Mouse (Mus musculus): Measurements from ENCODE around the gene Ppdpf. TPM values are rescaled to one million over a fixed set of nuclear protein-coding genes. Genes with fewer than 3 reads are reported as not detected.

Gene Ppdpf
- polyA plus RNA-seq, 1 experiment from 2014 or later = 115 TPM

DNA sequence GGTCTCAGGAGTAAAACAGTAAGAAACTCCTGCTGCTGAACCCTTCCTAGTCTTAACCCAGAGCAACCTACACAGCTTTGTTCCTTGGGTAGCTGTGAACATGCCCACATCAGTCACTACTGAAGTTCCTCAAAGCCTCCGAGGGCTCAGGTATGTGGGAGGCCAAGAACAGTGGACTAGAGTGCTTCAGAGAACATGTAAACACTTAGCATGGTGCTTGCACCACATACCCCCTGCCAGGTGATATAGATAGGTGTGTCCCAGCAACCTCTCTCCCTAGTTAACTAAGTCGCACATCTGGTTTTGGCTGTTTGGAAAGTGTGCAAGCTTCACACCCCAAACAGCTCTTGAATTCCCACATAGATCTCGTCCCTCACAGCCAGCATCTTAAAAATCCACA, 14.6 kb downstream of the Ppdpf start:
- Histone ChIP-seq H3K9ac (no peak overlapping the region), H3K4me2 (no peak overlapping the region), H3K4me1 (peaks cover 29% of the 10 kb centered on the region), H3K27me3 (replicated peaks) (peaks cover 44% of the 10 kb centered on the region), H3K4me3 (no peak overlapping the region), H3K36me3 (no peaks in the 10 kb centered on the region), H3K27ac (no peak overlapping the region), H3K9me3 (replicated peaks) (no peaks in the 10 kb centered on the region)
- WGBS (ENCODE audit: insufficient replicate concordance) = 48% methylated on average over 3 of the region's 3 CpGs
- ATAC-seq = no peak

DNA sequence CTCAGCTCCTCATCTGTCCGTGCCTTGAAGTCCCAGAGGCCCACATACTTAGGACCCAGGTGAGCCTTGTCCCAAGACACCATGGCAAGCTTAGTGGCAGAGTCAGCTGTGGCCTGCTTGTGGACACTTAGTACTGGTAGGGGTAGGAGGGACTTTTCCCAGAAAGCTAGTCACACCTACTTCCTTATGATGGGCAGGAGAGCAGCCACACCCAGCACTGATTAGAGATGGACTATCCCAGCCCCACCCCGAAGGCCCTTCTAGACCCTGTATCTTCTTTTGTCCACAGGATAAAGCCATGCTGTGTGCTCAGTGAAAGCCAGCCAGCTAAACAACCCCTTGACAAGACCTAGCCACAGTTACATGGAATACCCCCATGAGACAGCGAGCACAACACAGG, 15.4 kb downstream of the Ppdpf start, which contains the start of gene Ptk6:
Gene Ptk6, minus strand, starts transcription at position 368 of the 400 bp plus-strand sequence.
- 73% methylated on average over 3 of the region's 3 CpGs for WGBS (ENCODE audit: insufficient replicate concordance)
- Histone ChIP-seq H3K4me3 (no peak within 1 kb of the TSS), H3K4me1 (peaks cover 31% of the 10 kb centered on the region), H3K4me2 (no peak within 1 kb of the TSS), H3K36me3 (no peaks in the 10 kb centered on the region), H3K9ac (no peak within 1 kb of the TSS), H3K27me3 (replicated peaks) (peaks cover 52% of the 10 kb centered on the region), H3K27ac (no peak within 1 kb of the TSS), H3K9me3 (replicated peaks) (no peaks in the 10 kb centered on the region)
- no peak for ATAC-seq

DNA sequence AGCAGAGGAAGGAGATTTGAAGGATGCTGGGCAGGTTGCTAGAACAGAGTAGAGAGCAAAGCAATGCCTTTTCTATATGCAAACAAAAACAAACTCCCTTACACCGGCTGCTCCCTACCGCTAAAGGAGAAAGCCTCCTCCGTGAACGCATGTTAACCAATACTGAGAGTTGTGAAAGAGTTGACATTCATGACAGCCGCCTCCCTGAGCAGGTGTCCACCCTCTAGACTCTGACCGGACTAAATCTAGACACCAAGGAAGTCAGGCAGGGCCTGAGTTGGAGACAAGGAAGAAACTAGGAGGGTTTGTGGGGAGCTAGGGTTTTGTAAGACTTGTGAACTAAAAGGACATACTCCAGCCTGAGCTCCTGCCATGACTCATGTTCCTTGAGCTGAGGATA, 15.8 kb downstream of the Ppdpf start:
- Histone ChIP-seq H3K27ac (no peak overlapping the region), H3K9ac (no peak overlapping the region), H3K4me1 (peaks cover 31% of the 10 kb centered on the region), H3K4me2 (no peak overlapping the region), H3K9me3 (replicated peaks) (no peaks in the 10 kb centered on the region), H3K4me3 (no peak overlapping the region), H3K36me3 (no peaks in the 10 kb centered on the region), H3K27me3 (replicated peaks) (peaks cover 53% of the 10 kb centered on the region)
- 70% methylated on average over 6 of the region's 6 CpGs for WGBS (ENCODE audit: insufficient replicate concordance)
- ATAC-seq = no peak

DNA sequence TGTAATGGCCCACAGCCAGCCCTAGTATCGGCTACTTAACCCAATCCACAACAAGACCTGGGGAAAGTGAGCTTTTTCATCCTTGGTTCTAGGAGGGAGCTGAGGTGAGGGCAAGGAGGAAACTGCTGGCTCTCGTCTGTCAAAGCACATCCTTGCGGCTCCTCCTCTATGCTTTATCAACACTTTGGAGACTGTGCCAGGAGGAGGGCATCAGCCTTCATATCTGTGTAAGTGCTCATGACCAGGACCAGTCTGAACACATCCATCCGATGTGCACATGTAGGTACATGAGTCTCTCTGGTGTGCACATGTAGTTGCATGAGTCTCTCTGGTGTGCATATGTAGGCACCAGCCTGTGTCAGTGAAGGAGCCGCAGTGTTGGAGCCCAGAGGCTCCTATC, 18.6 kb downstream of the Ppdpf start:
- H3K9me3 ChIP-seq (replicated peaks) = no peaks in the 10 kb centered on the region
- peaks cover 69% of the 10 kb centered on the region for H3K27me3 ChIP-seq (replicated peaks)
- peak overlapping the region; percentile 75 for H3K27ac ChIP-seq
- ATAC-seq = peak; percentile 77
- H3K4me2 ChIP-seq = peak overlapping the region; percentile 67
- H3K9ac ChIP-seq = 0 out of 2 replicates have a peak overlapping the region, but pooled peaks have one; percentile 25
- H3K4me3 ChIP-seq = peak overlapping the region; percentile 24
- 62% methylated on average over 5 of the region's 5 CpGs for WGBS (ENCODE audit: insufficient replicate concordance)
- peaks cover 31% of the 10 kb centered on the region for H3K4me1 ChIP-seq
- no peaks in the 10 kb centered on the region for H3K36me3 ChIP-seq

DNA sequence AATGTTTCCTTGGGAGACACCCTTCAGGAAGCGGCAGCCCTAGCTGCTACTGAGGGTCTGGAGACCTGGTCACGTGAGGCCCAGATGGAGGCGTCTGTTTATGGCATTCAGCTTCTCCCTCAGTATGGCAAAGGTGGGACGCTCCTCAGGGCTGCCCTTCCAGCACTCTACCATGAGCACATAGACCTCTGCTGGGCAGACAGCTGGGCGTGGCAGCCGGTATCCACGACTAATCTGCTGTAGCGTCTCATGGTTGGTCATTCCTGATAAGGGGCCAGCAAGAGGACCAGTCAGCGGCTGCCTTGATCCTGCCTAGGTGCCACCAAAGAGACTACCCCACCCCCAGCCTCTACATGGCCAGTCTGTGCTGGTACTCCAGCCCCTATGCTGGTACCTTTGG, 19.1 kb downstream of the Ppdpf start:
- Histone ChIP-seq H3K27me3 (replicated peaks) (peaks cover 69% of the 10 kb centered on the region), H3K9ac (0 out of 2 replicates have a peak overlapping the region, but pooled peaks have one; percentile 25), H3K36me3 (no peaks in the 10 kb centered on the region), H3K4me2 (peak overlapping the region; percentile 67), H3K4me3 (peak overlapping the region; percentile 24), H3K4me1 (peaks cover 31% of the 10 kb centered on the region), H3K27ac (peak overlapping the region; percentile 75), H3K9me3 (replicated peaks) (no peaks in the 10 kb centered on the region)
- WGBS (ENCODE audit: insufficient replicate concordance) = 39% methylated on average over 9 of the region's 9 CpGs
- ATAC-seq = peak; percentile 98

DNA sequence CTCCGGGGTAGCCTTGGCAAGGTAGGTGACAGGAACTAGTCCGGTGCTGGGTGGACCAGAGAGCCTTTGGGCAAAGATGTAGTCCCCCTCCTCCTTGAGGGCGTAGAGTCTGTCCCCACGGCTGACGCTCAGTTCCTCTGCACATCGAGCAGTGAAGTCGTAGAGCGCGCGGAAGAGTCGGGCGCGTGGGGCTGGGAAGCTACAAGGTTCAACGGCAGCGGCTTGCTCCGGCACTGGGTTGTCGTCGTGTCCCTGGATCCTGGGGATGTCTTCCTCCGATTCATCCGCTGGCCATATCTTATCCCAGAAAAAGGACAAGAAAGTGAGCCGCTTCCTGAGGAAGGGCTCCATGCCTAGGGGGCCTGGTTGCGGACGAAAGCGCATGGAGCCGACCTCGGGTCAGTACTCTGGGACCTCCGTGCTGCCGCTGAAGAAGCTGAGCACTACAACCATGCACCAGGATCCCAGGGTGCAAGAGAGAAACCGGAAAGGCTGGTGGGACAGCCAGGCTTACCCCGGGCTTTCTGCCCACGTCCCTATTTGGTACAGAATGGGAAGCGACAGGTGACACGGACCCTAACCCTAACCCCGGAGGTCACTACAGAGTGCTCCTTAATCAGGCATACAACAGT, 25.5 kb downstream of the Ppdpf start:
- H3K9me3 ChIP-seq (replicated peaks) = no peaks in the 10 kb centered on the region
- peaks cover 28% of the 10 kb centered on the region for H3K4me1 ChIP-seq
- ATAC-seq = no peak
- H3K36me3 ChIP-seq = no peaks in the 10 kb centered on the region
- no peak overlapping the region for H3K27ac ChIP-seq
- peak overlapping the region; percentile 65 for H3K4me2 ChIP-seq
- peaks cover 81% of the 10 kb centered on the region for H3K27me3 ChIP-seq (replicated peaks)
- H3K9ac ChIP-seq = no peak overlapping the region
- WGBS (ENCODE audit: insufficient replicate concordance) = 5% methylated on average over 34 of the region's 34 CpGs
- H3K4me3 ChIP-seq = peak overlapping the region; percentile 40

DNA sequence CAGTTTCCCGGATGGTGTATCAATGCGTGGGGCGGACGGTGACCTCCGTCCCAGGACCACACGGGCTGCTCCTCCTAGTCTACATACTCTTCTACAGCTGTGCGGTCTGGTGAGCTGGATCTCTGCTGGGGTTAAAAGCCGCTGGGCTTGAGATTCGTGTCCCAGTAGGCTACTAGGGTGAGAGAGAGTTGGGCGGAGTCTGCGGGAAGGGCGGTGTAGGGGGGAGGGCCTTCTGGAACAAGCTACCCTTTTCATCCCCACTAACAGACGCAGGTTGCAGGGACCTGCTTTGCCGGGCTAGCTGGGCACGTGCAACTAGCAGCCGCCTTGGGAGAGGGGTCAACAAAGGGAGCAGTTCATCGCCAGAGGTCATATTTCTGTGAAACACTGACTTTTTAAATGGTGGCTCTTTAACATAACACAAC, 26.0 kb downstream of the Ppdpf start, which contains the start of gene Srms:
Gene Srms, minus strand, starts transcription at position 165 of the 425 bp plus-strand sequence.
- Histone ChIP-seq H3K4me3 (peak within 1 kb of the TSS; percentile 40), H3K4me1 (peaks cover 28% of the 10 kb centered on the region), H3K4me2 (peak within 1 kb of the TSS; percentile 65), H3K9ac (no peak within 1 kb of the TSS), H3K9me3 (replicated peaks) (no peaks in the 10 kb centered on the region), H3K27ac (no peak within 1 kb of the TSS), H3K27me3 (replicated peaks) (peaks cover 75% of the 10 kb centered on the region), H3K36me3 (no peaks in the 10 kb centered on the region)
- ATAC-seq = peak; percentile 58
- WGBS (ENCODE audit: insufficient replicate concordance) = 3% methylated on average over 17 of the region's 17 CpGs

DNA sequence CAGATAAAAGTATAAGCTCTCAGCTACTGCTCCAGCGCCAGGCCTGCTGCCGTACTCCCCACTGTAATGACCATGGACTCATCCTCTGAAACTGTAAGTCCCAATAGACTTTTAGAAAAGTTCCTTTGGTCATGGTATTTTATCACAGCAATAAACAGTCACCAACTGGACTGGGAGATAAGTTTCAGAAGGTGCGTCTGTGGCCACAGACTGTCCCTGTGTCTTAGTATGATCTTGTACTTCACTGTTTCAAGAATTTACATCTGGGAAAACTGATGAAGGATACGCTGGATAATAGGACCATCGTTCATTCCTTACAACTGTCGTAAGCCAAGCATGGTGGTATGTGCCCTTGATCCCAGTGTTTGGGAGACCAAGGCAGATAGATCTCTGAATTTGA, 29.0 kb downstream of the Ppdpf start:
- no peak overlapping the region for H3K4me2 ChIP-seq
- H3K4me3 ChIP-seq = no peak overlapping the region
- no peaks in the 10 kb centered on the region for H3K9me3 ChIP-seq (replicated peaks)
- H3K27ac ChIP-seq = no peak overlapping the region
- 68% methylated on average over 6 of the region's 6 CpGs for WGBS (ENCODE audit: insufficient replicate concordance)
- peaks cover 71% of the 10 kb centered on the region for H3K27me3 ChIP-seq (replicated peaks)
- no peak overlapping the region for H3K9ac ChIP-seq
- H3K36me3 ChIP-seq = no peaks in the 10 kb centered on the region
- H3K4me1 ChIP-seq = peaks cover 48% of the 10 kb centered on the region
- ATAC-seq = 0 out of 2 replicates have a peak, but pooled peaks have one; percentile 19

DNA sequence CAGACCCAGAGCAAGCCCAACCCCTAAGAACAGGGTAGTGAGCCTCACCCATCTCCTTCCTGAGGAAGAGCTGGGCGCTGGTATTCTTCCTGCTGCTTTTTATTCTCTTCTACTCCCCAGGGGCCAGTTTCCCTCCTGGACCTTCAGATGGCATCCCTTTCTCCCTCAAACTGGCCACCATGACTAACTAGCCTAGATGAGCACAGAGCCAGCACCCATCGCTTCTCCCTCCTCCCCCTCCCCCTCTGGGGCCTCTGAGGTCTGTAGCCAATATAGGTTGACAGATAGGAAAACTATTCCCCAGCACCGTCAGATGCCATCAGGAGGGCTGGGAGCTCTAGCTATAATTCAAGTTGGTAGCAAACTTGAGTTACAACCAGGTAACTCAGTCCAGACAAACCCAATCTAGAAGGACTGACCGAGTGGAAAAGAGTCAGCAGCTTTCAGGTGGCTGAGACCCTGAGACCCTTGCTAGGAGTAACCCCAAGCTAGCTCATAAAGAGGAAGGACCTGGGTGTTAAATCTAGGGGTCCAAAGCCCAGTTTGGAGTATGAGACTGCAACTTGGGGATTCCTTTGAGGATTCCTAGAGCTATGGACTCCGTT, 31.9 kb downstream of the Ppdpf start:
- 27% methylated on average over 5 of the region's 5 CpGs for WGBS (ENCODE audit: insufficient replicate concordance)
- H3K9ac ChIP-seq = no peak overlapping the region
- H3K4me2 ChIP-seq = peak overlapping the region; percentile 58
- peaks cover 35% of the 10 kb centered on the region for H3K4me1 ChIP-seq
- H3K27ac ChIP-seq = no peak overlapping the region
- no peak for ATAC-seq
- H3K27me3 ChIP-seq (replicated peaks) = peaks cover 53% of the 10 kb centered on the region
- no peaks in the 10 kb centered on the region for H3K36me3 ChIP-seq
- no peak overlapping the region for H3K4me3 ChIP-seq
- H3K9me3 ChIP-seq (replicated peaks) = no peaks in the 10 kb centered on the region

DNA sequence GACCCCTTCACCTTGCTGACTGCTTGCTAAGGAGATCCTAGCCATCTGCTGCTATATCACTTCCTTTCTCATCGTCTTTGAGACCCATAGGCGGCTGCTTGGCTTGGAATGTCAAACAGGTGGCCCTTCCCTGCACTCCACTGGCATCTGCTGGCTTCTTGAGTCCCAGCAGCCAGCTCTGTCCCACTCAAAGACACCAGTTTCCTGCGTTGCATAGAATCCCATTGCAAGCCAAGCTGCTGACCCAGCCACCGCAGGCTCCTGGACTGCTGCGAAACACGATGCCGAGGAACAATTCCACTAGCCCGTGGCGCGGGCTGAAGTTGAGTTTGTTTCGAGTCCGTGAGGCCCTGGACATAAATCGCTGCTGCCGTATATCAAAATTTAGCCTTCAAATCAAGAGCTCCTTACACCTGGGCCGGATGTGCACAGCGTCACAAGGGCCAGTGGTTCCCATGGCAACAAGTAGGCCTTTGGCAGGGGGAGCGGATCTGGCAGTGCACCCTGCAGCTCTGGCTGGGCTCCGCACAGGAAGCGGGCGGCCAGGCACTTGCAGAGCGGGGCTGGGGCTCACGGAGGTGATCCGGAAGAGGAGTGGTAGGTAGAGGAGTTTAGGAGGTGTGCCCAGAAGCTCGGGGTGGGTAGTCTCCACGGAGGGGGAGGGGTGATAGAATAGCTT, 32.6 kb downstream of the Ppdpf start, which contains the start of gene Fndc11:
Gene Fndc11, plus strand, starts transcription at position 476 of the 679 bp plus-strand sequence.
- H3K27ac ChIP-seq = no peak within 1 kb of the TSS
- H3K9ac ChIP-seq = no peak within 1 kb of the TSS
- H3K9me3 ChIP-seq (replicated peaks) = no peaks in the 10 kb centered on the region
- 5% methylated on average over 25 of the region's 25 CpGs for WGBS (ENCODE audit: insufficient replicate concordance)
- no peaks in the 10 kb centered on the region for H3K36me3 ChIP-seq
- ATAC-seq = peak; percentile 73
- peaks cover 46% of the 10 kb centered on the region for H3K27me3 ChIP-seq (replicated peaks)
- peak within 1 kb of the TSS; percentile 21; the same call in 1 of the 2 replicates for H3K4me3 ChIP-seq
- peaks cover 35% of the 10 kb centered on the region for H3K4me1 ChIP-seq
- peak within 1 kb of the TSS; percentile 58 for H3K4me2 ChIP-seq

DNA sequence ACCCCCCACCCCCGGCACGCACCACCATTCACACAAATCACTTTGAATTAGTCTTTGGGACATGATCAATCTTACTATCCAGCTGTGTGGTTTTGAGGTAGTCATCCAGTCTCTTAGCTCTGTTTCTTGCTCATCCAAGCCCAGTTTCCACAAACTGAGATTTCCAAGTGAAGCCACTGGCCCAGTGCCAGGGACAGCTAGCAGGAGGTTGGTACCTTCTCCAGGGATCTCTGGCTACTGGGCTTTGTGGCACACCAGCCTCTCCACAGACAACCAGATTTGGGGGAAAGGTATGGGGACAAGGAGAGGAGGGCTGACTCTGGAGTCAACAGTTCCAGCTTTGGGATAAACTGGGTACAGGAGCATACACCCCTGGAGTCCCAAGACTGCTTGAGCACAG, 33.3 kb downstream of the Ppdpf start:
- Histone ChIP-seq H3K4me2 (peak overlapping the region; percentile 58), H3K27ac (no peak overlapping the region), H3K9ac (no peak overlapping the region), H3K4me3 (peak overlapping the region; percentile 21; the same call in 1 of the 2 replicates), H3K27me3 (replicated peaks) (peaks cover 42% of the 10 kb centered on the region), H3K9me3 (replicated peaks) (no peaks in the 10 kb centered on the region), H3K36me3 (no peaks in the 10 kb centered on the region), H3K4me1 (peaks cover 31% of the 10 kb centered on the region)
- ATAC-seq = no peak
- 21% methylated on average over 2 of the region's 2 CpGs for WGBS (ENCODE audit: insufficient replicate concordance)

DNA sequence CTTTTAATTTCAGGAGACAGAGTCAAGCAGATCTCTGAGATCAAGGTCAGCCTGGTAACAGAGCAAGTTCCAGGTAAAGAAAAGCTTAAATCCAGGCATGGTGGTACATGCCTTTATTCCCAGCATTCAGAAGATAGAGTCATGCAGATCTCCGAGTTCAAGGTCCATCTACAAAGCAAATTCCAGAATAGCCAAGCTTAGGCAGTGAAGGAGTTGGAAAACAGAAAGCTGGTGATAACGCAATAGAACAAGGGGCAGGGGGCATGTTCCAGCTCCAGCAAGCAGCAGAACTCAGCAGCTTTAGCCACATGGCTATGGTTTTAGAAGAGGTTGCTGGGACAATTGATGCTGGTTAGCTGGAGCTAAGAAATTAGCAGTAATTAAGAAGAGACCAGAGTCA, 37.9 kb downstream of the Ppdpf start:
- H3K4me3 ChIP-seq = no peak overlapping the region
- no peaks in the 10 kb centered on the region for H3K9me3 ChIP-seq (replicated peaks)
- H3K4me1 ChIP-seq = peaks cover 8% of the 10 kb centered on the region
- ATAC-seq = no peak
- 65% methylated on average over 2 of the region's 2 CpGs for WGBS (ENCODE audit: insufficient replicate concordance)
- H3K27ac ChIP-seq = no peak overlapping the region
- peaks cover 15% of the 10 kb centered on the region for H3K36me3 ChIP-seq
- peaks cover 21% of the 10 kb centered on the region for H3K27me3 ChIP-seq (replicated peaks)
- H3K9ac ChIP-seq = no peak overlapping the region
- no peak overlapping the region for H3K4me2 ChIP-seq

Data from liver, embryonic 12.5 days (tissue).